Mouse (Mus musculus): ENCODE results near the gene Kcnj14.

DNA sequence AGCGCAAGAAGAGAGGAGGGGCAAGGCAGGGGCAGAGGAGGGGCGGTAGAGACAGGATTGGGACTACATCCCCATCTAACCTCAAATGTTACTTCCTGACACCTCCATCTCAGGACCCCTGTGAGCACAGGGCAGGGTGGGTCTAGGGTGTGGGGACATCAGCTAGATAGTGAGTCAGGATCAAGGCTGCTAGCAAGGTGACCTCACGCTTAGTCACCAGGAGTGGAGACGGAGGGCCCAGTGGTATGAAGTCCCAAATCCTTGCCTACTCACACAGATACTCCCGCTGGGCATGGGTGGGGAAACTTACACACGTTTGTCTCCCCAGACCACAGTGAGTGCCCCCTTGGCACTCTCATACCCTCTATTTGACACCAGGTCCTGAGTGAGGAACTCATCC, 22.0 kb downstream of the Kcnj14 start:
- TF ChIP-seq GATA1 (IDR thresholded peaks at IDR 0.05; ENCODE audit: borderline replicate concordance, low read length) (no peak), FLI1 (IDR thresholded peaks at IDR 0.05; ENCODE audit: low read length) (no peak)
